Mouse (Mus musculus) heart, postnatal 0 days (tissue): ENCODE measurements at regions not wholly inside any gene's neighbourhood (a gene's known extent, or its start where the extent isn't known, plus 50 kb on each side); places are given as distances from the start of the nearest gene placed in this dataset.
A peak's percentile ranks its signal among the peaks of the same experiment; 100 is the strongest.

Experiments
- ATAC-seq: fragments of 200-750 bp; cut with Nextera tagmentation; 2 replicates; pipeline ENCODE4 v1.8.0; 2017; ENCODE audit warnings: low read depth, moderate number of reproducible peaks, moderate library complexity; ENCODE audit not compliant: insufficient read depth
- DNase-seq: peaks from one replicate; pipeline ENCODE4 v3.0.0-alpha.2; 2016; ENCODE audit warnings: low spot score
- H3K27ac ChIP-seq: fragments of 300-500 bp; sonication (generic); 2 replicates; pipeline ENCODE4 v1.5.1; 2014; ENCODE audit warnings: low read depth, mild to moderate bottlenecking
- H3K27me3 ChIP-seq: fragments of 300-500 bp; sonication (generic); 2 replicates; pipeline ENCODE4 v1.6.1; 2014; ENCODE audit warnings: low read length, mixed read lengths; ENCODE audit not compliant: control insufficient read depth, insufficient read depth
- H3K36me3 ChIP-seq: fragments of 300-500 bp; sonication (generic); replicated peaks from 2 replicates; pipeline ENCODE4 v1.6.1; 2014; ENCODE audit warnings: low read length, mixed read lengths; ENCODE audit not compliant: control insufficient read depth, insufficient read depth
- H3K4me1 ChIP-seq: fragments of 300-500 bp; sonication (generic); 2 replicates; pipeline ENCODE4 v1.6.1; 2014; ENCODE audit warnings: antibody characterized with exemption; ENCODE audit not compliant: control insufficient read depth, insufficient read depth
- H3K4me2 ChIP-seq: fragments of 300-500 bp; sonication (generic); 2 replicates; pipeline ENCODE4 v1.6.1; 2014; ENCODE audit warnings: low read depth, mild to moderate bottlenecking, low read length, moderate library complexity
- H3K4me3 ChIP-seq: fragments of 300-500 bp; sonication (generic); 2 replicates; pipeline ENCODE4 v1.5.1; 2014; ENCODE audit warnings: low read depth, low read length
- H3K9ac ChIP-seq: fragments of 300-500 bp; sonication (generic); replicated peaks from 2 replicates; pipeline ENCODE4 v1.6.1; 2014; ENCODE audit warnings: low read depth, low read length, mixed read lengths
- H3K9me3 ChIP-seq: fragments of 300-500 bp; sonication (generic); replicated peaks from 2 replicates; pipeline ENCODE4 v1.6.1; 2016; ENCODE audit warnings: low read length; ENCODE audit not compliant: control insufficient read depth
- CTCF ChIP-seq: IDR thresholded peaks from 2 replicates; pipeline ENCODE4 v1.5.1; 2016; ENCODE audit warnings: antibody characterized with exemption, control low read depth, low read depth
- EP300 ChIP-seq: IDR thresholded peaks from 2 replicates; pipeline ENCODE4 v1.6.1; 2016; ENCODE audit warnings: antibody characterized with exemption, low read depth
- WGBS: fragments of 180-500 bp; shearing (Covaris S2); extraction: QIAGEN DNeasy Blood & Tissue Kit; methylation state at CpG from one replicate; pipeline ENCODE4 v1.1.7; 2014; 5-methylcytosine and 5-hydroxymethylcytosine counted together

DNA sequence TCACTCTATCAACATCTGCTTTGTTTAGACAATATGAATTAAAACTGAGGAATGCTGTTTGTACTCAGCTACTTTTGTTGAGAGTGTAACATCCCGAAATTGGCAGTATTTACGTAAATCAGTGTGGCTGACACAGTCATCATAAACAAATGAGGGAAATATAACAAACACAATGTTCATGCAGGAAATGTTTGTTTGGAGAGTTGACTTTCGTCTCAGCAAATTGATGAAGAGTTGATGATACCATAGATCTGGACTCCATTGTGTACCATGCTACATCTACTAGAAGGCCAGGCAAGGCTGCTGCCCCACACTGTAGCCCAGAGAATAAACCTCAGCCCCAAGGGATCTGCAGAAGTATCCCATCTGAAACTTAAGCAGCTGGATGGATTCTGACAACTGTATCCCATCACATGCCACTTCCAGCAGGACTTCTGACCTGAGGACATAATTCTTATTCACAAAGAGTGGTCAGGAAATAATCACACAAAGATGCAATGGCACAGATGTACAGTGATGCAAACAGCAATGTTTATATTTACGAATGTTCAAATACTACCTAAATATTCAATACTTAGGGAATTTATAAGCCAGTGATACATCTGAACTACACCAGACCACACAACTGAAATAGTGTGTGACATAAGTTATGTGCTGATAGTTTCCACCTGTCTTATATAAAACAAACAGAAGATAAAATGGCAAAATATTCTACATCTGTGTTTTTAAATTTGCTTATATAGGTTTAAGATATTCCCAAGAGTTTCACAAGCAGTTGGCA lies 51.3 kb downstream of the Gm21897 start:
- H3K36me3 ChIP-seq, result no peaks in the 10 kb centered on the region
- H3K27me3 ChIP-seq, result no peaks in the 10 kb centered on the region
- H3K9ac ChIP-seq, result no peak overlapping the region
- no peak for ATAC-seq
- TF ChIP-seq EP300 (no peak), CTCF (no peak)
- no peak overlapping the region for H3K4me2 ChIP-seq
- no peak overlapping the region for H3K27ac ChIP-seq
- no peak overlapping the region for H3K4me3 ChIP-seq
- H3K4me1 ChIP-seq, result no peaks in the 10 kb centered on the region
- no peak for DNase-seq
- H3K9me3 ChIP-seq, result no peaks in the 10 kb centered on the region
- WGBS, result 69% methylated on average over 4 of the region's 4 CpGs

DNA sequence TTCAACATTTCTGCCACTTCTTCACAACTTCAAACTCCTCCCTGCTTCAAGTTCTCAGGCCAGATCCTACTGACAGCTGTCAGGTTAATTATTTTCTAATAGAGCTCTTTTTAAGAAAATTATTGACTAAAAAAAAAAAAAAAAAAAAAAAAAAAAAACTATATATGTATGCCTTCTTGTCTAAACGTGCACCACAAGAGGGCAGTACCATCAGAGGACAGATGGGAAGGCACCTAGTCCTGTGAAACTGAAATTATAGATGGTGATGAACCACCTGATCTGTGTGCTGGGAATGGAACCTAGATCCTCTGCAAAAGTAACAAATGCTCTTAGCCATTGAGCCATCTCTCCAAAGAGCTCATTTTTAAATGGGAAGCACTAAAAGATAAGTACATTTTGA lies 55.6 kb downstream of the Gm21897 start:
- no peaks in the 10 kb centered on the region for H3K36me3 ChIP-seq
- ATAC-seq, result no peak
- 21% methylated on average over 1 of the region's 1 CpGs for WGBS
- no peak overlapping the region for H3K4me2 ChIP-seq
- no peaks in the 10 kb centered on the region for H3K27me3 ChIP-seq
- no peak for DNase-seq
- no peaks in the 10 kb centered on the region for H3K9me3 ChIP-seq
- no peak overlapping the region for H3K27ac ChIP-seq
- no peak overlapping the region for H3K9ac ChIP-seq
- H3K4me1 ChIP-seq, result no peaks in the 10 kb centered on the region
- TF ChIP-seq EP300 (no peak), CTCF (no peak)
- H3K4me3 ChIP-seq, result no peak overlapping the region

DNA sequence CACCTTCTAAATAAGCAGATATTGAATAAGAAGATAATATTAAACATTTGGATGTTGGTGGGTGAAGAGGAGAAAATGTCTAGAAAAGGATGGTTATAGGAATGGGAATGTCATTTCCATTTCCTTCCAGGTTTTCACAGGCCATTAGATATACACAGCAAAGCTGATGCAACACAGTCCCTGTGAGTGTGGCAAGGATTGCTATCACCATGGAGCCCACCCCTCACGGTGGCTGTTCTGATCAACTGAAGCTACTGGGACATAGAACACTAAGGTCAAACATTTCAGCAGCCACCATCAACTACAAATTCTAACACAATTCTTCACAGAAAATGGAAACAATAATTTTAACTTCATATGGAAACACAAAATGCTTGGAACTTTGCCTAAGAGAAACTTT lies 56.7 kb downstream of the Gm21897 start:
- Histone ChIP-seq H3K36me3 (no peaks in the 10 kb centered on the region), H3K9ac (no peak overlapping the region), H3K27ac (no peak overlapping the region), H3K4me2 (no peak overlapping the region), H3K4me3 (no peak overlapping the region), H3K9me3 (no peaks in the 10 kb centered on the region), H3K4me1 (no peaks in the 10 kb centered on the region), H3K27me3 (no peaks in the 10 kb centered on the region)
- ATAC-seq, result no peak
- TF ChIP-seq EP300, result no peak
- WGBS, result 70% methylated on average over 1 of the region's 1 CpGs
- DNase-seq, result no peak

- no peak for ATAC-seq
- Histone ChIP-seq H3K9me3 (no peaks in the 10 kb centered on the region), H3K27ac (0 out of 2 replicates have a peak overlapping the region, but pooled peaks have one; percentile 6), H3K4me2 (no peak overlapping the region), H3K27me3 (no peaks in the 10 kb centered on the region), H3K9ac (no peak overlapping the region), H3K4me3 (no peak overlapping the region), H3K4me1 (peaks cover 7% of the 10 kb centered on the region), H3K36me3 (no peaks in the 10 kb centered on the region)
- TF ChIP-seq EP300 (no peak), CTCF (no peak)
- no peak for DNase-seq
- WGBS, result 43% methylated on average over 3 of the region's 3 CpGs
Measured at GRCm38 (mm10) chr16:15385557-15386240, 68.4 kb downstream of the Gm21897 start.

- no peak overlapping the region for H3K4me2 ChIP-seq
- no peaks in the 10 kb centered on the region for H3K9me3 ChIP-seq
- H3K4me3 ChIP-seq, result no peak overlapping the region
- H3K9ac ChIP-seq, result no peak overlapping the region
- TF ChIP-seq CTCF, result no peak
- peaks cover 7% of the 10 kb centered on the region for H3K4me1 ChIP-seq
- no peak overlapping the region for H3K27ac ChIP-seq
- no peaks in the 10 kb centered on the region for H3K27me3 ChIP-seq
- no peaks in the 10 kb centered on the region for H3K36me3 ChIP-seq
- ATAC-seq (no peak), DNase-seq (peak; percentile 24)
- 4% methylated on average over 1 of the region's 1 CpGs for WGBS
Measured at GRCm38 (mm10) chr16:15386241-15386574, 69.0 kb downstream of the Gm21897 start.

DNA sequence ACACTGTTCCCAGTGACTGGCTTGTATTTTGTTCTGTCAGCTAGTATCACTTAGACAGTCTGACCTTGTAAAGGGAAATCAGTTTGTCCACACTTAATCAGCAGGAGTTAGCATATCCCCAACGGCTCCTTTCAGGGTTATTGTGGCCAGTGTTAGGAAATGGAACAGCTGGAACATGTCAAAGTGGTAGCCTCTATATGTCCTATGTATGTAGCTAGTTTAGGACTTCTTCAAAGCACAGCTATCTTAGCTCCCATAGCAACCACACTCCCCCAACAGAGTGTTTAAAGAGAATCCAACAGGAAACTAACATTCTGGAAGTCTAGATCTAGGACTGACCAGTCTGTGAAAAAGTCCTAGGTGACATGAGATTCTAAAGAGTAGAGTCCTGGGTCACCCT lies 72.6 kb downstream of the Gm21897 start:
- Histone ChIP-seq H3K9ac (no peak overlapping the region), H3K27ac (no peak overlapping the region), H3K4me1 (peaks cover 7% of the 10 kb centered on the region), H3K36me3 (no peaks in the 10 kb centered on the region), H3K27me3 (no peaks in the 10 kb centered on the region), H3K4me2 (no peak overlapping the region), H3K9me3 (no peaks in the 10 kb centered on the region), H3K4me3 (no peak overlapping the region)
- 12% methylated on average over 1 of the region's 1 CpGs for WGBS
- DNase-seq (no peak), ATAC-seq (no peak)
- no peak for TF ChIP-seq EP300
- TF ChIP-seq CTCF, result no peak
